Mouse (Mus musculus) WW6 (cell line): ENCODE data around the gene Hibch.
A peak's percentile ranks its signal among the peaks of the same experiment; 100 is the strongest.
"Not testable (repeated sequence)": the region's sequence is repeated elsewhere in the genome, so short reads cannot be mapped to it uniquely, and the experiment has no call there.

Experiments
- DNase-seq: peaks from one replicate; pipeline ENCODE4 v3.0.0-alpha.2; 2013; ENCODE audit warnings: low read depth, low spot score

The Hibch gene

GRCm38 (mm10) chr1:52844782-52845665 is at the start of gene Hibch:
Gene Hibch, plus strand, starts transcription at chr1:52844929.
- peak; percentile 94 for DNase-seq

- DNase-seq: no peak
These were observed 48.8 kb upstream of the Hibch start for GRCm38 (mm10) chr1:52795927-52796326.

GRCm38 (mm10) chr1:52799056-52799726 is 45.5 kb upstream of the Hibch start:
- DNase-seq: no peak

GRCm38 (mm10) chr1:52799772-52800171 is 45.0 kb upstream of the Hibch start:
- no peak for DNase-seq

GRCm38 (mm10) chr1:52800340-52800740 is 44.4 kb upstream of the Hibch start:
- DNase-seq: no peak

GRCm38 (mm10) chr1:52801651-52802050 is 43.1 kb upstream of the Hibch start:
- no peak for DNase-seq

- no peak for DNase-seq
These were observed 42.2 kb upstream of the Hibch start for GRCm38 (mm10) chr1:52802406-52802975.

DNA sequence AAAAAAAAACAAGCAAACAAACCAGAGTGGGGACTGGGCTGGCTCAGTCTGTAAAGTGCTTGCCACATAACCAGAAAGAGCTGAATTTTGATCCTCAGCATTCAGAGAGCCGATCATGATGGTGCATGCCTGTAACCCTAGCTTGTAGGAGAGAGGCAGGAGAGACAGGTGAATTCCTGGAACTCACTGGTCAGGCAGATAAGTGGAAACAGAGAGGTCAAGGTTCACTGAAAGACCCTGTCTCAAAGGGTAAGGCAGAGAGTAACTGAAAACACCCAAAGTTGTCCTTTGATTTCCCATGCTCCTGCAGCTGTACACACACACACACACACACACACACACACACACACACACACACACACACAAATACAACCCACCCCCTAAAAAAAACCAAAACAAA is 39.7 kb upstream of the Hibch start:
- no peak for DNase-seq

DNA sequence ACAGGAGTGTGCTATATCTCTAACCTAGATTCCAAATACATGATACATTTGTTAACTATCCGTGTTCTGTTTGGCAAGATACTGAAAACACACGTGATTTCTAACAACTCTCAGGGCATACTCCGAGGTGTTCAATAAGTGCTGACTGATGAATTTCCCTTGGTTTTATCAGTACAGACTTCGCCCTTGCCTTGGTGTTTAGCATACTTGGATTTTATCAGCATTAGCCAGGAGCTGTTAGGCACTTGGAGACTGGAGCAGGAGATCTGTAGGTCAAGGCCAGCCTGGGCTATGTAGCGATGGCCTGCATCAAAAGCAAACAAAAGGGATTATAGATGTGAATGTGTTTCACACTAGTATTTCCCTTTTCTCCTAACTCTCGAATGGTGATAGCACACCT is 36.3 kb upstream of the Hibch start:
- DNase-seq: no peak

GRCm38 (mm10) chr1:52816232-52816891 is 28.4 kb upstream of the Hibch start:
- no peak for DNase-seq

GRCm38 (mm10) chr1:52816910-52817812 is 27.6 kb upstream of the Hibch start, which contains the start of gene Inpp1:
Gene Inpp1, minus strand, starts transcription at chr1:52817688.
- DNase-seq: peak; percentile 18

GRCm38 (mm10) chr1:52817813-52818147 is 26.9 kb upstream of the Hibch start:
- DNase-seq: no peak

DNA sequence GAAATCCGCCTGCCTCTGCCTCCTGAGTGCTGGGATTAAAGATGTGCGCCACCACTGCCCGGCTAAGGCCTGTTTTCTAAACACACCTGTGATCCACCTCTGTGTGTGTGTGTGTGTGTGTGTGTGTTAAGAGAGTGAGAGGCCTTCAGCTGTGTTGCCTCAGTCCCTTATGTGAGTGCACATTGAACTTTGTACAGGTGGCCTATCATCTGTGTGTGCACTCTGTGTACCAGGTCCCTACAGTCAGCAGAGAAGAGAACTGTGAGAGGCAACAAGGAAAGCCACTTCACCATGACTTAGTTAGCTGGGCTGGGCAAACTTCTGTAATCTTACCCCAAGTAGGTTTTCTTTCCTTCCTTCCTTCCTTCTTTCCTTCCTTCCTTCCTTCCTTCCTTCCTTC is 5.6 kb upstream of the Hibch start:
- DNase-seq: no peak

- DNase-seq: no peak
These were observed 375 bp upstream of the Hibch start for GRCm38 (mm10) chr1:52844354-52844753.

- no peak for DNase-seq
These were observed 1.8 kb downstream of the Hibch start for GRCm38 (mm10) chr1:52846556-52846955.

DNA sequence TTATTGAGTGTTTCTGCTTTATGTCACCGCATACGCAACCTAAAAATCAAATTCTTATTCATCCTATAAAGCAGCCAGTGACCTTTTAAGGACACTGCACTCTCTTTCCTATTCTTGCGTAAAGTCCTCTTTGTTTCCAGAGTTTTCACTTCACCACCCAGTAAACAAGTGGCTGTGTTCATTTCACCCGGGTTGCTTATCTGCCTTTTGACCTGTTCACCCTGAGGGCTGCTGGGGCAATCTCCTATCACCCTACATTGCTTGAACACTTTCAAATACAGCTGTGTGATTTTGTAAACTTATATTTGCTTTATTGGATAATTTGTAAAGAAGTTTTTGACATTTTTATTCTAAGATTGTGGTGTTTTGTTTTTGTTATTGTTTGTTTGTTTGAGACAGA is 4.7 kb downstream of the Hibch start:
- DNase-seq: no peak

- not testable (repeated sequence) for DNase-seq
These were observed 9.3 kb downstream of the Hibch start for GRCm38 (mm10) chr1:52854029-52854428.

DNA sequence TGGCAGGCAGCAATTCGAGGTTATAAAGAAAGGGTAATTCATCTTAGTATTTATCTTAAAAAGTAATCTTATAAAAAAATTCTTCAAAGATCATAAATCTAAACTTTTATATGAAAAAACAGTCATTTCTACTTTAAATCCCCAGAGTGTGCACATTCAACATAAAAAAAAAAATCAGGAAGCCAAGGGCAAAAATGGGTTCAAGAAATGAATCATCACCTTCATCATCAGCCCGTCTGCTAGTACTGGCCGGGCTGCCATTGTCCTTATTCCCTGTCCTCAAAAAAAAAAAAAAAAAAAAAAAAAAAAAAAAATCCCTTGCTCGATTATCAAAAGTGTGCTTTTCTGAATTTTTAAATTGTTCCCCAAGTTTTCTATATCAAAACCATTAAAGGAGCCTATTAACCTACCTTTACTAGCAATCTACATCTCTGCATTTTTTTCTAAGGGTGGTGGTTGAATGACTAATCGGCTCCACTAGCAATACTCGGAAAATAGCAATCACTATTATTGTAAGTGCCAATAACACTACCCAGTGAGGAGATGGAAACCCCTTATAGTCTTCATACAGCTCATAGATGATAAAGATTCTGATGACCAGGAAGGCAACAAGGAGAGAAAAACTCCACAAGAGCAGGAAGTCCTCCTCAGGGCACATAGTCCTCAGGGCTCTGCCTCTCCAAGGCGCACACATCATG is 11.3 kb downstream of the Hibch start:
- DNase-seq: no peak

- no peak for DNase-seq
These were observed 19.5 kb downstream of the Hibch start for GRCm38 (mm10) chr1:52864220-52864619.

- no peak for DNase-seq
These were observed 21.3 kb downstream of the Hibch start for GRCm38 (mm10) chr1:52866007-52866406.
